ENCODE assay signal across 10 mouse cellular contexts in genomic region chr1:165840548-165841230, GRCm38 (mm10). TPM values are rescaled to one million over a fixed set of nuclear protein-coding genes. Genes with fewer than 3 reads are reported as not detected.
A peak's percentile ranks its signal among the peaks of the same experiment; 100 is the strongest.
DNase-seq lines count a peak whose midpoint lies in the region; ATAC-seq and TF ChIP-seq lines count a peak whose summit lies in the region.
"Had no signal": no experiment of that assay in that cellular context is flagged by ENCODE, and none has a peak within 500 bp of the region (broad histone marks: within the 10 kb centered on the region; RNA-seq: fewer than 3 reads in every experiment).

No protein-coding gene starts in this region.

- intact Hi-C loops in heart, postnatal 36 days (cut with DNase I): no loop called here

- no peak for TF ChIP-seq EP300 in ES-Bruce4 (IDR thresholded peaks at IDR 0.05; ENCODE audit: insufficient read depth, low read depth, low read length)

- H3K27me3 ChIP-seq in heart, embryonic 12.5 days (replicated peaks): peaks cover 51% of the 10 kb centered on the region
- H3K27me3 ChIP-seq in ES-Bruce4 (ENCODE audit: control insufficient read depth, insufficient read depth, low read length, poor library complexity, severe bottlenecking): 0 out of 2 replicates have a peak, but pooled peaks cover 2% of the 10 kb centered on the region
- 0 out of 2 replicates have a peak, but pooled peaks cover 11% of the 10 kb centered on the region for H3K27me3 ChIP-seq in intestine, postnatal 0 days (replicated peaks; ENCODE audit: control insufficient read depth, insufficient read depth, low read length)
- H3K27me3 ChIP-seq: Patski had no signal

- peak; percentile 23; the same call in 1 of the 2 replicates for ATAC-seq in heart, embryonic 12.5 days (ENCODE audit: insufficient number of reproducible peaks, low FRiP score)
- ATAC-seq in erythroblast, adult 5-6 weeks (replicated peaks; ENCODE audit: low FRiP score, poor library complexity, severe bottlenecking): peak; percentile 40; the same call in 1 of the 2 replicates
- no peak for ATAC-seq in intestine, postnatal 0 days
- no peak; the same call in 1 of the 2 replicates for ATAC-seq in monocyte, adult 5-6 weeks (replicated peaks; ENCODE audit: insufficient number of reproducible peaks, low FRiP score, low TSS enrichment, poor library complexity, severe bottlenecking)
- ATAC-seq: Patski had no signal

- TF ChIP-seq CTCF in ES-Bruce4 (IDR thresholded peaks at IDR 0.05; ENCODE audit: low read depth, low read length): no peak
- TF ChIP-seq CTCF in intestine, postnatal 0 days (IDR thresholded peaks at IDR 0.05; ENCODE audit: low read depth): no peak

- H3K27ac ChIP-seq in heart, embryonic 12.5 days (ENCODE audit: poor library complexity, severe bottlenecking): no peak overlapping the region
- no peak overlapping the region for H3K27ac ChIP-seq in ES-Bruce4 (ENCODE audit: insufficient read depth, low read length)
- H3K27ac ChIP-seq in intestine, postnatal 0 days (ENCODE audit: low read depth, low read length): no peak overlapping the region
- H3K27ac ChIP-seq: macrophage had no signal

- DNase-seq in heart, postnatal 36 days: no peak
- DNase-seq in naive thymus-derived CD4-positive, alpha-beta T cell, adult 2 months (ENCODE audit: low read depth): peak; percentile 77
- DNase-seq in yolk sac, embryonic 10.5 days (ENCODE audit: low spot score): no peak

- no peaks in the 10 kb centered on the region for H3K36me3 ChIP-seq in heart, embryonic 12.5 days
- no peaks in the 10 kb centered on the region for H3K36me3 ChIP-seq in ES-Bruce4 (ENCODE audit: control insufficient read depth, insufficient read depth, low read length, poor library complexity, severe bottlenecking)
- H3K36me3 ChIP-seq in intestine, postnatal 0 days (ENCODE audit: control insufficient read depth, insufficient read depth): no peaks in the 10 kb centered on the region

- H3K9ac ChIP-seq in heart, embryonic 12.5 days: peak overlapping the region; percentile 68
- H3K9ac ChIP-seq in ES-Bruce4 (ENCODE audit: low read depth, poor library complexity, severe bottlenecking): no peak overlapping the region
- H3K9ac ChIP-seq in intestine, postnatal 0 days (ENCODE audit: low read depth, low read length): no peak overlapping the region

- H3K4me1 ChIP-seq in heart, embryonic 12.5 days (replicated peaks): peaks cover 27% of the 10 kb centered on the region
- no peaks in the 10 kb centered on the region for H3K4me1 ChIP-seq in ES-Bruce4 (ENCODE audit: control insufficient read depth, insufficient read depth, low read length)
- no peaks in the 10 kb centered on the region; the same call in none of the 2 replicates for H3K4me1 ChIP-seq in intestine, postnatal 0 days (replicated peaks; ENCODE audit: control insufficient read depth, insufficient read depth, low read length)

- WGBS in heart, embryonic 12.5 days: 10% methylated on average over 31 of the region's 31 CpGs
- WGBS in intestine, postnatal 0 days: 25% methylated on average over 31 of the region's 31 CpGs

- TF ChIP-seq POLR2A in ES-Bruce4 (IDR thresholded peaks at IDR 0.05; ENCODE audit: insufficient read depth, low read length): no peak

- H3K4me2 ChIP-seq in heart, embryonic 12.5 days: peak overlapping the region; percentile 84
- H3K4me2 ChIP-seq in intestine, postnatal 0 days (replicated peaks; ENCODE audit: low read depth): peak overlapping the region; percentile 52

- H3K4me3 ChIP-seq in heart, embryonic 12.5 days: peak overlapping the region; percentile 49
- peak overlapping the region; percentile 51 for H3K4me3 ChIP-seq in ES-Bruce4 (ENCODE audit: low read depth, low read length)
- 0 out of 2 replicates have a peak overlapping the region, but pooled peaks have one; percentile 9 for H3K4me3 ChIP-seq in intestine, postnatal 0 days (ENCODE audit: low read depth, low read length)

- H3K9me3 ChIP-seq in heart, embryonic 12.5 days (replicated peaks): no peaks in the 10 kb centered on the region
- H3K9me3 ChIP-seq in ES-Bruce4 (replicated peaks; ENCODE audit: control insufficient read depth, insufficient read depth, low read length, poor library complexity, severe bottlenecking): no peaks in the 10 kb centered on the region
- no peaks in the 10 kb centered on the region for H3K9me3 ChIP-seq in intestine, postnatal 0 days (ENCODE audit: control insufficient read depth)

RNA-seq across cellular contexts. Expression of gene Cd247, which starts 52.2 kb away (rescaled TPM):
- 0.38 and 0.49 TPM in 2 replicates for polyA plus RNA-seq in heart, embryonic 12.5 days (2016; fragmentation: Nextera tagmentation; extraction: Ambion mirVana)
- total RNA-seq in heart, postnatal 36 days (2021): under 1 TPM; 0.76 to 0.80 TPM
- not detected in 2 replicates for polyA plus RNA-seq in ES-Bruce4 (2011; ENCODE audit: insufficient read depth, insufficient read length, low read depth, missing spikeins)
- 1.0 TPM in 1 of 2 replicates, not detected in the other for total RNA-seq in erythroblast, adult 5-6 weeks (2015; ENCODE audit: low replicate concordance)
- total RNA-seq in erythroblast, adult 5-6 weeks (2017; ENCODE audit: low replicate concordance): 0.68 and 4.2 TPM in 2 replicates
- polyA plus RNA-seq in intestine, postnatal 0 days (2015; fragmentation: Nextera tagmentation; extraction: Ambion mirVana): 0.50 and 0.52 TPM in 2 replicates
- 43.0 to 147 TPM (median 60.9 TPM) in 3 replicates for total RNA-seq in monocyte, adult 5-6 weeks (2017)

Comparison
In these comparisons a context has a peak if more than half of its experiments do, and no peak if none do; other contexts are left out.
1. ATAC-seq: peak in heart, embryonic 12.5 days (single experiment) and erythroblast, adult 5-6 weeks (single experiment); none in intestine, postnatal 0 days (single experiment) and monocyte, adult 5-6 weeks (single experiment).
2. Peak in every context shown above with its lines, with median percentiles within 50 percentile points of each other: H3K4me3 ChIP-seq.